Mouse (Mus musculus): Measurements from ENCODE around the gene 1700056E22Rik.

GRCm38 (mm10) chr1:184023971-184024370 lies 10.1 kb downstream of the 1700056E22Rik start:
- TF ChIP-seq CTCF (IDR thresholded peaks at IDR 0.05; ENCODE audit: low read depth, low read length) (no peak), POLR2AphosphoS5 (IDR thresholded peaks at IDR 0.05; ENCODE audit: insufficient replicate concordance, low read depth, low read length) (no peak), GATA1 (IDR thresholded peaks at IDR 0.05; ENCODE audit: borderline replicate concordance, low read length) (no peak)
